Mouse (Mus musculus) C2C12 (cell line): Measurements from ENCODE around the gene Inhba.

Experiments used
- CEBPB ChIP-seq: IDR thresholded peaks from one replicate; pipeline ENCODE4 v1.6.1; 2011; ENCODE audit warnings: low read depth, mild to moderate bottlenecking, control low read depth, moderate library complexity
- CTCF ChIP-seq: IDR thresholded peaks from one replicate; pipeline ENCODE4 v1.5.1; 2011; ENCODE audit not compliant: control insufficient read depth, insufficient read depth, insufficient read length
- FOSL1 ChIP-seq: IDR thresholded peaks from one replicate; pipeline ENCODE4 v1.8.0; 2011; ENCODE audit warnings: mild to moderate bottlenecking, low read length; ENCODE audit not compliant: poor library complexity, insufficient read depth, severe bottlenecking
- MAX ChIP-seq: IDR thresholded peaks from one replicate; pipeline ENCODE4 v1.6.1; 2011; ENCODE audit warnings: mild to moderate bottlenecking, control low read depth
- MYOD1 ChIP-seq: IDR thresholded peaks from one replicate; pipeline ENCODE4 v1.6.1; 2011; ENCODE audit warnings: low read depth; ENCODE audit not compliant: control insufficient read depth, insufficient read length
- MYOG ChIP-seq: IDR thresholded peaks from one replicate; pipeline ENCODE4 v1.6.1; 2011; ENCODE audit not compliant: control insufficient read depth, insufficient read length; ENCODE audit errors: extremely low read depth
- USF1 ChIP-seq: IDR thresholded peaks from one replicate; pipeline ENCODE4 v1.6.1; 2011; ENCODE audit warnings: low read depth, mild to moderate bottlenecking, control low read depth, moderate library complexity

DNA sequence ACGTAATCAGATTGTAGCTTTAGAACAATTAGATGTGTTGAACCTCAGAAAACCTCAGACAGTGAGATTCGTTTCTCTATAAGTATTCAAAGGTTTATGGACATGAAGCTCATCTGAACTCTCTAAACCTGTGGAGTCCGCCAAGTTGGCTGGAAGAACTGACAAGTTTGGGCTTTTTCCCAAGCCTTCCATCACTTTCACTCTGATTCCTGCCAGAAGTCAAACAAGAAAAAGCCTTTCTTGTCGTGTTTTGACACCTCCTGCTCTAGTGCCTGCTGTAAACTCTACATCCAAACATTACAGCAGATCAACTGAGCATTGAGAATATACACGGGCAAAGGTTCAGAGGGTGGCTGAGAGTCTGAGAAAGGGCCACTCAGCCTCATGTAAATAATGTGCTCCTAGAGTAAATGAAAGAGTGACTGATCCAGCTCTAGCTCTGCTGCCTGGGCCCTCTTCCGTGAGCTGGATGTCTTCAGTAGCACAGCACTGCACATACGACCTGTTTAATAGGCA lies 66.6 kb downstream of the Inhba start:
- no peak for TF ChIP-seq CTCF
- no peak for TF ChIP-seq MYOD1
- TF ChIP-seq USF1 = no peak
- TF ChIP-seq MAX = no peak
- TF ChIP-seq FOSL1 = no peak
- no peak for TF ChIP-seq MYOG
- no peak for TF ChIP-seq CEBPB
